Mouse (Mus musculus) olfactory bulb, adult 2 months (tissue): ENCODE measurements around the gene Fbxo42.

ENCODE experiments used
- CTCF ChIP-seq: fragments of 200-500 bp; IDR thresholded peaks from 2 replicates; pipeline ENCODE4 v1.5.1; 2012; ENCODE audit warnings: low read depth, mild to moderate bottlenecking, low read length, moderate library complexity; ENCODE audit not compliant: insufficient read depth
- POLR2A ChIP-seq: fragments of 200-500 bp; IDR thresholded peaks from 2 replicates; pipeline ENCODE4 v1.6.1; 2012; ENCODE audit warnings: mild to moderate bottlenecking, low read depth, low read length, moderate library complexity; ENCODE audit not compliant: insufficient read depth

- TF ChIP-seq CTCF: no peak
- TF ChIP-seq POLR2A: no peak
These were observed 1.4 kb downstream of the Fbxo42 start for GRCm38 (mm10) chr4:141149116-141149515.
